Mouse (Mus musculus) C2C12 (cell line): Measurements from ENCODE around the gene Prkar2a. TPM values are rescaled to one million over a fixed set of nuclear protein-coding genes. Genes with fewer than 3 reads are reported as not detected.

Experiments used
- H3K27me3 ChIP-seq: one replicate; pipeline ENCODE4 v1.6.1; 2011; ENCODE audit not compliant: control insufficient read depth, insufficient read depth, insufficient read length
- H3K36me3 ChIP-seq: one replicate; pipeline ENCODE4 v1.6.1; 2011; ENCODE audit not compliant: control insufficient read depth, insufficient read depth
- H3K4me3 ChIP-seq: one replicate; pipeline ENCODE4 v1.5.1; 2011; ENCODE audit warnings: mild to moderate bottlenecking, control low read depth; ENCODE audit not compliant: poor library complexity, insufficient read depth, severe bottlenecking
- H3K79me2 ChIP-seq: one replicate; pipeline ENCODE4 v1.6.1; 2011; ENCODE audit not compliant: control insufficient read depth, insufficient read depth
- H3K79me3 ChIP-seq: one replicate; pipeline ENCODE4 v1.6.1; 2011; ENCODE audit warnings: low read depth, control low read depth
- H3ac ChIP-seq: one replicate; pipeline ENCODE3; 2011; ENCODE audit warnings: low read depth; ENCODE audit not compliant: control insufficient read depth, insufficient read length
- CEBPB ChIP-seq: IDR thresholded peaks from one replicate; pipeline ENCODE4 v1.6.1; 2011; ENCODE audit warnings: low read depth, mild to moderate bottlenecking, control low read depth, moderate library complexity
- CTCF ChIP-seq: IDR thresholded peaks from one replicate; pipeline ENCODE4 v1.5.1; 2011; ENCODE audit not compliant: control insufficient read depth, insufficient read depth, insufficient read length
- FOSL1 ChIP-seq: IDR thresholded peaks from one replicate; pipeline ENCODE4 v1.8.0; 2011; ENCODE audit warnings: mild to moderate bottlenecking, low read length; ENCODE audit not compliant: poor library complexity, insufficient read depth, severe bottlenecking
- MAX ChIP-seq: IDR thresholded peaks from one replicate; pipeline ENCODE4 v1.6.1; 2011; ENCODE audit warnings: mild to moderate bottlenecking, control low read depth
- MYOD1 ChIP-seq: IDR thresholded peaks from one replicate; pipeline ENCODE4 v1.6.1; 2011; ENCODE audit warnings: low read depth; ENCODE audit not compliant: control insufficient read depth, insufficient read length
- MYOG ChIP-seq: IDR thresholded peaks from one replicate; pipeline ENCODE4 v1.6.1; 2011; ENCODE audit not compliant: control insufficient read depth, insufficient read length; ENCODE audit errors: extremely low read depth
- USF1 ChIP-seq: IDR thresholded peaks from one replicate; pipeline ENCODE4 v1.6.1; 2011; ENCODE audit warnings: low read depth, mild to moderate bottlenecking, control low read depth, moderate library complexity
- polyA plus RNA-seq: library from polyadenylated mRNA; unstranded; fragments of >200 nt; fragmentation: generic; extraction: Trizol; gene quantifications from one replicate; pipeline ENCODE4 v1.2.1, GENCODE M21; 2012; ENCODE audit warnings: missing spikeins

Gene Prkar2a
- polyA plus RNA-seq, 1 experiment = 19.4 TPM

DNA sequence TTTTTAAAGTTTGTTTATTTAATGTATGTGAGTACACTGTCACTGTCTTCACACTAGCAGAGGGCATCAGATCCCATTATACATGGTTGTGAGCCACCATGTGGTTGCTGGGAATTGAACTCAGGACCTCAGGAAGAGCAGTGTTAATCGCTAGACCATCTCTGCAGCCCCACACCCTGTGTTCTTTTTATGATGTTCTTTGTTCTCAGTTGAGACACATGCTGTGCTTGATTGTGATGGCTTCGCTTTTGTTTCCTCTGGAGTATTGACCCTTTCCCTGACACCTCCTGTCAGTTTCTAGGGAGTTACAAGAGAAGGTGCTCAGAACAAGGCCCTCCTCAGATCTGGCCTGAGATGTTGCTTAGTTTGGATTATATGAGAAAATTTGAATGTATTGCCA, 34.6 kb downstream of the Prkar2a start:
- TF ChIP-seq USF1 (no peak), FOSL1 (no peak), CTCF (no peak), MYOG (no peak), MYOD1 (no peak), CEBPB (no peak), MAX (no peak)
- Histone ChIP-seq H3K36me3 (peaks cover 39% of the 10 kb centered on the region), H3K27me3 (no peaks in the 10 kb centered on the region), H3K4me3 (no peak overlapping the region), H3K79me3 (no peaks in the 10 kb centered on the region), H3K79me2 (no peaks in the 10 kb centered on the region), H3ac (no peak overlapping the region)

DNA sequence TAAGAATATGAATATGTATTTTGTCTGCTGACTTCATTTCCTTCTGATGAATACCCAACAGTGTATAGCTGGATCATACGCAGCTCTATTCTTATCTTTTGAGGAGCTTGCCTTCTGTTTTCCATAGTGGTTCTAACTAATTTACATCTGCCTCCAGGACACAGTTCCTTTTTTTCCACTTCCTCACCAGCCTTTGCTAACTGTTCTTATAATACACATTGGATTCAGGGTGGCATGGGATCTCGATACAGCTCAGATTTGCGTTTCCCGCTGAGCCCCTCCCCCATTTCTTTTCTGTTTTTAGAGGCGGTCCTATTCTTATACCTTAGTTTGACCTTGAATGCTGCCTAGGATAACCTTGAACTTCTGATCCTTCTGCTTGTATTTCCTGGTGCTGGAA, 37.0 kb downstream of the Prkar2a start:
- peaks cover 40% of the 10 kb centered on the region for H3K36me3 ChIP-seq
- H3ac ChIP-seq = no peak overlapping the region
- TF ChIP-seq MYOG (no peak), CTCF (no peak), CEBPB (no peak), USF1 (no peak), FOSL1 (no peak), MYOD1 (no peak), MAX (no peak)
- no peaks in the 10 kb centered on the region for H3K79me3 ChIP-seq
- H3K4me3 ChIP-seq = no peak overlapping the region
- no peaks in the 10 kb centered on the region for H3K27me3 ChIP-seq
- H3K79me2 ChIP-seq = no peaks in the 10 kb centered on the region

GRCm38 (mm10) chr9:108729050-108729449, 39.9 kb downstream of the Prkar2a start:
- no peaks in the 10 kb centered on the region for H3K79me3 ChIP-seq
- TF ChIP-seq MYOG (no peak), MYOD1 (no peak), FOSL1 (no peak), MAX (no peak), CEBPB (no peak), CTCF (no peak), USF1 (no peak)

DNA sequence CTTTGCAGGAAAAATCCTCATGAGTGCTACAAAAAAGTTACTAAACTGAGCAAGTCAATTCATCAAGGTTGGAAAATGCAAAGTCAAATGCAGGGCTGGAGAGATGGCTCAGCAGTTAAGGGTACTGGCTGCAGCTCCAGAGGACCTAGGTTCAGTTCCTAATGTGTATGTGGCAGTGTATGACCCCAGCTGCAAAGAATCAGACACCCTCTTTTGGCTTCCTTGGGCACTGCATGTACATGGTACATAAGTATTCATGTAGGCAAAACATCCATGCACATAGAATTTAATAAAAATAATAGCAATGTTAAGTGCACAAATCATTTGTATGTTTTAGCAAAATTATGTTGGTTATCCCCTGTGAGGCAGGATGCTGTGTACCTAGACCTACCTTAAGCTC, 43.3 kb downstream of the Prkar2a start:
- Histone ChIP-seq H3K36me3 (peaks cover 54% of the 10 kb centered on the region), H3K79me2 (no peaks in the 10 kb centered on the region), H3K27me3 (no peaks in the 10 kb centered on the region), H3ac (no peak overlapping the region), H3K79me3 (no peaks in the 10 kb centered on the region), H3K4me3 (no peak overlapping the region)
- TF ChIP-seq USF1 (no peak), MYOG (no peak), FOSL1 (no peak), MYOD1 (no peak), MAX (no peak), CTCF (no peak)

More at GRCm38 (mm10) chr9:108729050-108729449, 39.9 kb downstream of the Prkar2a start:
- no peaks in the 10 kb centered on the region for H3K27me3 ChIP-seq
- no peak overlapping the region for H3ac ChIP-seq
- H3K79me2 ChIP-seq = no peaks in the 10 kb centered on the region
- H3K36me3 ChIP-seq = peaks cover 35% of the 10 kb centered on the region
- no peak overlapping the region for H3K4me3 ChIP-seq

DNA sequence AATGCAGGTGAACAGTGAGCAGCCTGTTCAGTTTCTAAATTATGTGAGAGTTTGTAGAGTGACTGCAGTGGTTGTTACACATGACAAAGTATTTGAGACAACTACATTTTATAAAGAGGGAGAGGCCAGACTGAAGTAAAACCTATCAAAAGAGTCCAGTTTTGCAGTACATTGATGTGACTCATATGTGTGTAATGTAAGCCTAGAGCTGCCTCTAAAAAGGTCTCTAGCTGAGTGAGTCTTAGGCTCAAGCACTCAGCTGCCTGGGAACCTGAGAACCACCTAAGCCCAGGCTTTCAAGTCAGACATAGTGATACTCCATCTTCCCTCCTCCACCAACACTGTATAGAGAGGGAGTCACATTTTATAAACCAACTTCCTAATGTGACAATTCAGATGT, 45.5 kb downstream of the Prkar2a start:
- H3K4me3 ChIP-seq = no peak overlapping the region
- peaks cover 43% of the 10 kb centered on the region for H3K36me3 ChIP-seq
- H3K27me3 ChIP-seq = no peaks in the 10 kb centered on the region
- H3ac ChIP-seq = no peak overlapping the region
- no peaks in the 10 kb centered on the region for H3K79me2 ChIP-seq
- no peaks in the 10 kb centered on the region for H3K79me3 ChIP-seq
- no peak for TF ChIP-seq FOSL1
- no peak for TF ChIP-seq MYOD1
- no peak for TF ChIP-seq MYOG
- TF ChIP-seq CEBPB = no peak
- TF ChIP-seq USF1 = no peak
- no peak for TF ChIP-seq MAX
- no peak for TF ChIP-seq CTCF

GRCm38 (mm10) chr9:108739239-108739638, 50.1 kb downstream of the Prkar2a start:
- no peaks in the 10 kb centered on the region for H3K79me3 ChIP-seq
- H3K4me3 ChIP-seq = no peak overlapping the region
- H3K27me3 ChIP-seq = no peaks in the 10 kb centered on the region
- peaks cover 33% of the 10 kb centered on the region for H3K36me3 ChIP-seq
- H3K79me2 ChIP-seq = no peaks in the 10 kb centered on the region
- TF ChIP-seq USF1 (no peak), CTCF (no peak), MYOG (no peak), CEBPB (no peak), MYOD1 (peak; percentile 75), FOSL1 (peak; percentile 42), MAX (peak; percentile 52)
- no peak overlapping the region for H3ac ChIP-seq
